8 mouse cellular contexts compared by ENCODE assay signal in the genomic region with DNA sequence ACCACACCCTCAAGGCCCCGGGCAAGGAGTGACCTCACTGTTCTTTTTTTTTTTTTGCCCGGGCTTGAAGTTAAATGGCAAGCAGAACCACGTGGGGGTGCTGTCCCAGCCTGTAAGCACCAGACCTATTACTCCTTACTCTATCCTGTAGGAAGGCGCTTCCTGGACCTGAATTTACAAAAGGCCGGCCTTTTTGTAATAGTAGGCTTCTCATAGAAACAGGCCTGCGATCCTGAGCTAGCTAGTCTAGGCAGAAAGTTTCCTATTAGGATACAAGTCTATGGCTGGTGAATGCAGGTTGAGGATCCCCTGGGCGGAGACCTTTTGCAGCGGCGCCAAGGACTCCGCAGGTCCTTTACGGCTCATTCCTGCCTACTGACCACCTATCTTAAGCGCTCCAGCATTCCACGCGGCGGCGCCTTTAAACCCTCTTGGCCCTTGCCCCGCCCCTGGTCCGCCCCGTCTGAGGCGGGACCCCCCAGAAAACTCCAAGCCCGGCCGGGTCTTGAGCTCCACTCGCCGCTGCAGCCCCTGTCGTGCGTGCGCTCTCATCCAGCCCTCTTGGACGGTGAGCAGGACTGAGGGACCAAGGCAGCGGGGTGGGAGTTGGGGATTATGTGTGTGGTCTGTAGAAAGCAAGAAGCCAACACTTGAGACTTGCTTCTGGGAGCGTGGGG. TPM values are rescaled to one million over a fixed set of nuclear protein-coding genes. Genes with fewer than 3 reads are reported as not detected.
DNase-seq lines count a peak whose midpoint lies in the region; ATAC-seq and TF ChIP-seq lines count a peak whose summit lies in the region.

A gene (plus strand): TSS at position 283 of the 677 bp plus-strand sequence.

- WGBS in forebrain, embryonic 15.5 days: 1% methylated on average over 30 of the region's 30 CpGs
- 1% methylated on average over 30 of the region's 30 CpGs for WGBS in hindbrain, embryonic 10.5 days
- WGBS in limb, embryonic 11.5 days: under 1% methylated on average over 30 of the region's 30 CpGs
- whole genome bisulfite sequencing in midbrain, embryonic 12.5 days: 2% methylated on average over 30 of the region's 30 CpGs
- WGBS in stomach, embryonic 14.5 days: 2% methylated on average over 30 of the region's 30 CpGs

- peak; percentile 36 for ATAC-seq in forebrain, embryonic 15.5 days (replicated peaks)
- ATAC-seq in limb, embryonic 11.5 days (ENCODE audit: insufficient number of reproducible peaks, low FRiP score, low TSS enrichment, low read depth): peak; percentile 49
- peak; percentile 28 for ATAC-seq in midbrain, embryonic 12.5 days (ENCODE audit: low FRiP score, low read depth)
- ATAC-seq in stomach, embryonic 14.5 days (ENCODE audit: insufficient number of reproducible peaks, insufficient read depth, low FRiP score, low read depth): peak; percentile 71

- peak within 1 kb of the TSS; percentile 83 for H3K27ac ChIP-seq in ES-Bruce4 (ENCODE audit: insufficient read depth, low read length)
- H3K27ac ChIP-seq in forebrain, embryonic 15.5 days (replicated peaks): peak within 1 kb of the TSS; percentile 57
- H3K27ac ChIP-seq in hindbrain, embryonic 10.5 days: peak within 1 kb of the TSS; percentile 81
- H3K27ac ChIP-seq in limb, embryonic 11.5 days (replicated peaks; ENCODE audit: low read depth, low read length): no peak within 1 kb of the TSS; the same call in 1 of the 2 replicates
- no peak within 1 kb of the TSS for H3K27ac ChIP-seq in midbrain, embryonic 12.5 days (replicated peaks)
- H3K27ac ChIP-seq in stomach, embryonic 14.5 days (ENCODE audit: low read length): peak within 1 kb of the TSS; percentile 91

- H3K4me3 ChIP-seq in ES-Bruce4 (ENCODE audit: low read depth, low read length): peak within 1 kb of the TSS; percentile 88
- H3K4me3 ChIP-seq in forebrain, embryonic 15.5 days: peak within 1 kb of the TSS; percentile 39
- H3K4me3 ChIP-seq in hindbrain, embryonic 10.5 days: peak within 1 kb of the TSS; percentile 56
- peak within 1 kb of the TSS; percentile 45 for H3K4me3 ChIP-seq in limb, embryonic 11.5 days (ENCODE audit: low read depth, low read length)
- peak within 1 kb of the TSS; percentile 40 for H3K4me3 ChIP-seq in midbrain, embryonic 12.5 days
- H3K4me3 ChIP-seq in stomach, embryonic 14.5 days (ENCODE audit: low read depth, low read length): peak within 1 kb of the TSS; percentile 68

- H3K9me3 ChIP-seq in ES-Bruce4 (replicated peaks; ENCODE audit: control insufficient read depth, insufficient read depth, low read length, poor library complexity, severe bottlenecking): no peaks in the 10 kb centered on the region
- H3K9me3 ChIP-seq in forebrain, embryonic 15.5 days: no peaks in the 10 kb centered on the region
- H3K9me3 ChIP-seq in hindbrain, embryonic 10.5 days: no peaks in the 10 kb centered on the region
- H3K9me3 ChIP-seq in limb, embryonic 11.5 days (ENCODE audit: control insufficient read depth, low read length): no peaks in the 10 kb centered on the region
- no peaks in the 10 kb centered on the region for H3K9me3 ChIP-seq in midbrain, embryonic 12.5 days
- no peaks in the 10 kb centered on the region for H3K9me3 ChIP-seq in stomach, embryonic 14.5 days (ENCODE audit: control insufficient read depth, low read depth, low read length)

- peak within 1 kb of the TSS; percentile 50 for H3K4me2 ChIP-seq in forebrain, embryonic 15.5 days (replicated peaks)
- peak within 1 kb of the TSS; percentile 64 for H3K4me2 ChIP-seq in limb, embryonic 11.5 days (ENCODE audit: low read depth, severe bottlenecking)
- peak within 1 kb of the TSS; percentile 56 for H3K4me2 ChIP-seq in midbrain, embryonic 12.5 days (replicated peaks)
- H3K4me2 ChIP-seq in stomach, embryonic 14.5 days (replicated peaks; ENCODE audit: low read depth, low read length): peak within 1 kb of the TSS; percentile 79

- peak; percentile 19 for TF ChIP-seq CTCF in ES-Bruce4 (IDR thresholded peaks at IDR 0.05; ENCODE audit: low read depth, low read length)

- H3K36me3 ChIP-seq in ES-Bruce4 (ENCODE audit: control insufficient read depth, insufficient read depth, low read length, poor library complexity, severe bottlenecking): no peaks in the 10 kb centered on the region
- H3K36me3 ChIP-seq in forebrain, embryonic 15.5 days: peaks cover 31% of the 10 kb centered on the region
- peaks cover 42% of the 10 kb centered on the region for H3K36me3 ChIP-seq in hindbrain, embryonic 10.5 days
- H3K36me3 ChIP-seq in limb, embryonic 11.5 days (ENCODE audit: control insufficient read depth, insufficient read depth, low read length): peaks cover 9% of the 10 kb centered on the region
- peaks cover 37% of the 10 kb centered on the region for H3K36me3 ChIP-seq in midbrain, embryonic 12.5 days
- peaks cover 13% of the 10 kb centered on the region; the same call in 1 of the 2 replicates for H3K36me3 ChIP-seq in stomach, embryonic 14.5 days (ENCODE audit: control insufficient read depth, insufficient read depth, low read length)

- TF ChIP-seq POLR2A in ES-Bruce4 (IDR thresholded peaks at IDR 0.05; ENCODE audit: insufficient read depth, low read length): peak; percentile 93

- 0 out of 2 replicates have a peak, but pooled peaks have one; percentile 27 for TF ChIP-seq EP300 in ES-Bruce4 (IDR thresholded peaks at IDR 0.05; ENCODE audit: insufficient read depth, low read depth, low read length)

- H3K4me1 ChIP-seq in ES-Bruce4 (ENCODE audit: control insufficient read depth, insufficient read depth, low read length): peaks cover 7% of the 10 kb centered on the region
- H3K4me1 ChIP-seq in forebrain, embryonic 15.5 days: peaks cover 29% of the 10 kb centered on the region
- peaks cover 59% of the 10 kb centered on the region for H3K4me1 ChIP-seq in hindbrain, embryonic 10.5 days (replicated peaks)
- peaks cover 20% of the 10 kb centered on the region for H3K4me1 ChIP-seq in limb, embryonic 11.5 days (ENCODE audit: control insufficient read depth, insufficient read depth, low read length)
- peaks cover 51% of the 10 kb centered on the region for H3K4me1 ChIP-seq in midbrain, embryonic 12.5 days
- peaks cover 29% of the 10 kb centered on the region for H3K4me1 ChIP-seq in stomach, embryonic 14.5 days (ENCODE audit: control insufficient read depth, insufficient read depth, low read length)

- H3K27me3 ChIP-seq in ES-Bruce4 (ENCODE audit: control insufficient read depth, insufficient read depth, low read length, poor library complexity, severe bottlenecking): no peaks in the 10 kb centered on the region
- H3K27me3 ChIP-seq in forebrain, embryonic 15.5 days: peaks cover 13% of the 10 kb centered on the region
- peaks cover 82% of the 10 kb centered on the region for H3K27me3 ChIP-seq in hindbrain, embryonic 10.5 days (ENCODE audit: insufficient read depth, poor library complexity, severe bottlenecking)
- peaks cover 6% of the 10 kb centered on the region for H3K27me3 ChIP-seq in limb, embryonic 11.5 days (ENCODE audit: control insufficient read depth, insufficient read depth, low read length)
- H3K27me3 ChIP-seq in midbrain, embryonic 12.5 days: peaks cover 56% of the 10 kb centered on the region
- H3K27me3 ChIP-seq in stomach, embryonic 14.5 days (ENCODE audit: control insufficient read depth, insufficient read depth, low read length): no peaks in the 10 kb centered on the region

- peak; percentile 81 for DNase-seq in adrenal gland, adult 8-10 months
- DNase-seq in hindbrain, embryonic 10.5 days (ENCODE audit: low spot score): peak; percentile 72
- peak; percentile 82 for DNase-seq in limb, embryonic 11.5 days (ENCODE audit: low spot score)
- DNase-seq in cerebellum, adult 18-20 months: no peak

- peak within 1 kb of the TSS; percentile 77 for H3K9ac ChIP-seq in ES-Bruce4 (ENCODE audit: low read depth, poor library complexity, severe bottlenecking)
- H3K9ac ChIP-seq in forebrain, embryonic 15.5 days (replicated peaks): peak within 1 kb of the TSS; percentile 43
- H3K9ac ChIP-seq in limb, embryonic 11.5 days (ENCODE audit: low read length): peak within 1 kb of the TSS; percentile 58
- H3K9ac ChIP-seq in midbrain, embryonic 12.5 days (replicated peaks): peak within 1 kb of the TSS; percentile 43
- H3K9ac ChIP-seq in stomach, embryonic 14.5 days (replicated peaks; ENCODE audit: low read depth, low read length): peak within 1 kb of the TSS; percentile 62

RNA-seq across cellular contexts. Expression of the gene that starts here (rescaled TPM):
- 269 and 312 TPM in 2 replicates for polyA plus RNA-seq in ES-Bruce4 (2011; ENCODE audit: insufficient read depth, insufficient read length, low read depth, missing spikeins)
- 10 to 100 TPM; 68.5 to 90.2 (median 77.9) TPM for total RNA-seq in adrenal gland, adult 8-10 months (2022)
- 46.6 and 52.7 TPM in 2 replicates for polyA plus RNA-seq in forebrain, embryonic 15.5 days (2015; fragmentation: Nextera tagmentation; extraction: Ambion mirVana)
- 73.3 and 80.4 TPM in 2 replicates for polyA plus RNA-seq in hindbrain, embryonic 10.5 days (2016; fragmentation: Nextera tagmentation; extraction: Ambion mirVana)
- polyA plus RNA-seq in limb, embryonic 11.5 days (2014; fragmentation: Nextera tagmentation; extraction: Ambion mirVana): 53.6 and 56.0 TPM in 2 replicates
- polyA plus RNA-seq in midbrain, embryonic 12.5 days (2016; fragmentation: Nextera tagmentation; extraction: Ambion mirVana): 37.0 and 45.9 TPM in 2 replicates
- 188 and 196 TPM in 2 replicates for polyA plus RNA-seq in stomach, embryonic 14.5 days (2014; fragmentation: Nextera tagmentation; extraction: Ambion mirVana)

Comparison
In these comparisons a context has a peak if more than half of its experiments do, and no peak if none do; other contexts are left out.
1. H3K27ac ChIP-seq: peak in ES-Bruce4 (single experiment), forebrain, embryonic 15.5 days (single experiment), hindbrain, embryonic 10.5 days (single experiment) and stomach, embryonic 14.5 days (single experiment); none in limb, embryonic 11.5 days (single experiment) and midbrain, embryonic 12.5 days (single experiment).
2. DNase-seq: peak in adrenal gland, adult 8-10 months (single experiment), hindbrain, embryonic 10.5 days (single experiment) and limb, embryonic 11.5 days (single experiment); none in cerebellum, adult 18-20 months (0 of 2).
3. Peak in every context shown above with its lines, with median percentiles within 50 percentile points of each other: H3K4me3 ChIP-seq, H3K9ac ChIP-seq, ATAC-seq and H3K4me2 ChIP-seq.